Mouse (Mus musculus) midbrain, embryonic 13.5 days (tissue): Measurements from ENCODE around the gene Gnai2. TPM values are rescaled to one million over a fixed set of nuclear protein-coding genes. Genes with fewer than 3 reads are reported as not detected.

Experiments
- ATAC-seq: fragments of 200-750 bp; cut with Nextera tagmentation; 2 replicates; pipeline ENCODE4 v1.8.0; 2017; ENCODE audit warnings: mild to moderate bottlenecking, moderate TSS enrichment, moderate library complexity
- H3K27ac ChIP-seq: fragments of 300-500 bp; sonication (generic); 2 replicates; pipeline ENCODE4 v1.5.1; 2015; ENCODE audit warnings: inconsistent platforms, mild to moderate bottlenecking, moderate library complexity
- H3K27me3 ChIP-seq: fragments of 300-500 bp; sonication (generic); 2 replicates; pipeline ENCODE4 v1.6.1; 2015; ENCODE audit warnings: mild to moderate bottlenecking, inconsistent platforms
- H3K36me3 ChIP-seq: fragments of 300-500 bp; sonication (generic); 2 replicates; pipeline ENCODE4 v1.6.1; 2015; ENCODE audit warnings: mild to moderate bottlenecking, inconsistent platforms
- H3K4me1 ChIP-seq: fragments of 300-500 bp; sonication (generic); replicated peaks from 2 replicates; pipeline ENCODE4 v1.6.1; 2015; ENCODE audit warnings: inconsistent platforms
- H3K4me2 ChIP-seq: fragments of 300-500 bp; sonication (generic); replicated peaks from 2 replicates; pipeline ENCODE4 v1.6.1; 2015; ENCODE audit warnings: moderate library complexity, mild to moderate bottlenecking, inconsistent platforms
- H3K4me3 ChIP-seq: fragments of 300-500 bp; sonication (generic); replicated peaks from 2 replicates; pipeline ENCODE4 v1.5.1; 2015; ENCODE audit warnings: mild to moderate bottlenecking, inconsistent platforms
- H3K9ac ChIP-seq: fragments of 300-500 bp; sonication (generic); replicated peaks from 2 replicates; pipeline ENCODE4 v1.6.1; 2015; ENCODE audit warnings: mild to moderate bottlenecking, inconsistent platforms
- H3K9me3 ChIP-seq: fragments of 300-500 bp; sonication (generic); 2 replicates; pipeline ENCODE4 v1.6.1; 2016; ENCODE audit warnings: mild to moderate bottlenecking, inconsistent platforms
- WGBS: fragments of 180-500 bp; shearing (Covaris S2); methylation state at CpG from one replicate; pipeline ENCODE4 v1.1.7; 2015; 5-methylcytosine and 5-hydroxymethylcytosine counted together
- polyA plus RNA-seq: library from polyadenylated mRNA; unstranded; fragments of >200 nt; fragmentation: Nextera tagmentation; extraction: Ambion mirVana; gene quantifications from 2 replicates; pipeline ENCODE4 v1.2.1, GENCODE M21; 2015

Gnai2 gene
- polyA plus RNA-seq, 1 experiment from 2014 or later = 416 TPM

- WGBS = 7% methylated on average over 33 of the region's 33 CpGs
- peaks cover 42% of the 10 kb centered on the region for H3K36me3 ChIP-seq
- no peaks in the 10 kb centered on the region for H3K9me3 ChIP-seq
- H3K4me2 ChIP-seq = peak overlapping the region; percentile 82
- H3K27me3 ChIP-seq = no peaks in the 10 kb centered on the region
- peak overlapping the region; percentile 30; the same call in 1 of the 2 replicates for H3K27ac ChIP-seq
- no peak for ATAC-seq
- H3K4me1 ChIP-seq = peaks cover 16% of the 10 kb centered on the region
- peak overlapping the region; percentile 65 for H3K9ac ChIP-seq
- peak overlapping the region; percentile 78 for H3K4me3 ChIP-seq
Measured at GRCm38 (mm10) chr9:107587833-107588639, 47.1 kb downstream of the Gnai2 start.

GRCm38 (mm10) chr9:107586974-107587832, 48.0 kb downstream of the Gnai2 start, which contains the start of gene Ifrd2:
TSS of gene Ifrd2 (plus strand) at chr9:107587642.
- Histone ChIP-seq H3K27me3 (no peaks in the 10 kb centered on the region), H3K27ac (peak within 1 kb of the TSS; percentile 30; the same call in 1 of the 2 replicates), H3K4me3 (peak within 1 kb of the TSS; percentile 78), H3K9me3 (no peaks in the 10 kb centered on the region), H3K4me2 (peak within 1 kb of the TSS; percentile 82), H3K4me1 (peaks cover 17% of the 10 kb centered on the region), H3K9ac (peak within 1 kb of the TSS; percentile 65), H3K36me3 (peaks cover 40% of the 10 kb centered on the region)
- WGBS = 14% methylated on average over 46 of the region's 46 CpGs
- peak; percentile 99 for ATAC-seq

- 92% methylated on average over 5 of the region's 5 CpGs for WGBS
- peaks cover 35% of the 10 kb centered on the region for H3K36me3 ChIP-seq
Measured at GRCm38 (mm10) chr9:107586504-107586903, 48.7 kb downstream of the Gnai2 start.

GRCm38 (mm10) chr9:107583174-107583573, 52.0 kb downstream of the Gnai2 start:
- no peaks in the 10 kb centered on the region for H3K9me3 ChIP-seq
- H3K4me2 ChIP-seq = no peak overlapping the region
- H3K4me1 ChIP-seq = peaks cover 41% of the 10 kb centered on the region
- no peak overlapping the region for H3K9ac ChIP-seq
- H3K36me3 ChIP-seq = peaks cover 17% of the 10 kb centered on the region
- H3K4me3 ChIP-seq = no peak overlapping the region
- ATAC-seq = no peak
- H3K27ac ChIP-seq = no peak overlapping the region
- H3K27me3 ChIP-seq = no peaks in the 10 kb centered on the region
- 92% methylated on average over 14 of the region's 14 CpGs for WGBS

More at GRCm38 (mm10) chr9:107586504-107586903, 48.7 kb downstream of the Gnai2 start:
- H3K9me3 ChIP-seq = no peaks in the 10 kb centered on the region
- H3K4me2 ChIP-seq = no peak overlapping the region
- H3K4me3 ChIP-seq = no peak overlapping the region
- H3K27ac ChIP-seq = no peak overlapping the region
- no peak for ATAC-seq
- H3K9ac ChIP-seq = no peak overlapping the region
- H3K4me1 ChIP-seq = peaks cover 24% of the 10 kb centered on the region
- H3K27me3 ChIP-seq = no peaks in the 10 kb centered on the region

GRCm38 (mm10) chr9:107582509-107583062, 52.6 kb downstream of the Gnai2 start:
- ATAC-seq = no peak
- H3K4me3 ChIP-seq = no peak overlapping the region
- no peaks in the 10 kb centered on the region for H3K9me3 ChIP-seq
- 0 out of 2 replicates have a peak overlapping the region, but pooled peaks have one; percentile 32 for H3K9ac ChIP-seq
- H3K4me2 ChIP-seq = 0 out of 2 replicates have a peak overlapping the region, but pooled peaks have one; percentile 0
- H3K27me3 ChIP-seq = no peaks in the 10 kb centered on the region
- peaks cover 17% of the 10 kb centered on the region for H3K36me3 ChIP-seq
- peaks cover 41% of the 10 kb centered on the region for H3K4me1 ChIP-seq
- WGBS = 91% methylated on average over 7 of the region's 7 CpGs
- no peak overlapping the region for H3K27ac ChIP-seq

DNA sequence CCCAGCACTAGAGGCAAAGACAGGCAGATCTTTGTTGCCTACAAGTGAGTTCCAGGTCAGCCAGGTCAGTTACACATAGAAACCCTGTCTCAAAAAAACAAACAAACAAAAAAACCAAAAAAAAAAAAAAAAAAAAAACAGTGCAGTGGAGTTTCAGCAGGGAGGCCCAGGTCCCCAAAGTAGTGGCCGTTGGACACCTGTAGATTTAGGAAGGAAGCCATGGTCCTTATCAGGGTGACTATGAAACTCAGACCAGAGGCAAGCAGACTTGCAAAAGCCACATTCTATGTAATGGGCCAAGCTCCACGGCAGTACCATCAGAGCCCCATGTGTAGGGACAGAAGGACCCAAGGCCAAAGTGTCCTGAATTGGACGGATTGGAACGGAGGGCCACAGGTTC, 53.6 kb downstream of the Gnai2 start:
- Histone ChIP-seq H3K9ac (peak overlapping the region; percentile 78), H3K4me1 (peaks cover 48% of the 10 kb centered on the region), H3K27me3 (no peaks in the 10 kb centered on the region), H3K36me3 (peaks cover 17% of the 10 kb centered on the region), H3K4me3 (peak overlapping the region; percentile 60), H3K4me2 (peak overlapping the region; percentile 97), H3K9me3 (no peaks in the 10 kb centered on the region), H3K27ac (no peak overlapping the region)
- no peak for ATAC-seq
- WGBS = 84% methylated on average over 4 of the region's 4 CpGs

- Histone ChIP-seq H3K4me1 (peaks cover 50% of the 10 kb centered on the region), H3K9ac (peak within 1 kb of the TSS; percentile 78), H3K4me2 (peak within 1 kb of the TSS; percentile 97), H3K4me3 (peak within 1 kb of the TSS; percentile 60), H3K27ac (peak within 1 kb of the TSS; percentile 80), H3K36me3 (peaks cover 17% of the 10 kb centered on the region), H3K9me3 (no peaks in the 10 kb centered on the region), H3K27me3 (no peaks in the 10 kb centered on the region)
- under 1% methylated on average over 32 of the region's 32 CpGs for WGBS
- ATAC-seq = peak; percentile 82
Measured at GRCm38 (mm10) chr9:107580501-107581317, 54.5 kb downstream of the Gnai2 start, which contains the start of gene Hyal3. TSS of gene Hyal3 (plus strand) at chr9:107580818.

GRCm38 (mm10) chr9:107579023-107579900, 55.9 kb downstream of the Gnai2 start:
- no peak for ATAC-seq
- Histone ChIP-seq H3K4me1 (peaks cover 50% of the 10 kb centered on the region), H3K9me3 (no peaks in the 10 kb centered on the region), H3K27ac (no peak overlapping the region), H3K27me3 (no peaks in the 10 kb centered on the region), H3K36me3 (peaks cover 22% of the 10 kb centered on the region), H3K9ac (peak overlapping the region; percentile 1; the same call in 1 of the 2 replicates), H3K4me2 (no peak overlapping the region), H3K4me3 (no peak overlapping the region)
- WGBS = 94% methylated on average over 14 of the region's 14 CpGs

DNA sequence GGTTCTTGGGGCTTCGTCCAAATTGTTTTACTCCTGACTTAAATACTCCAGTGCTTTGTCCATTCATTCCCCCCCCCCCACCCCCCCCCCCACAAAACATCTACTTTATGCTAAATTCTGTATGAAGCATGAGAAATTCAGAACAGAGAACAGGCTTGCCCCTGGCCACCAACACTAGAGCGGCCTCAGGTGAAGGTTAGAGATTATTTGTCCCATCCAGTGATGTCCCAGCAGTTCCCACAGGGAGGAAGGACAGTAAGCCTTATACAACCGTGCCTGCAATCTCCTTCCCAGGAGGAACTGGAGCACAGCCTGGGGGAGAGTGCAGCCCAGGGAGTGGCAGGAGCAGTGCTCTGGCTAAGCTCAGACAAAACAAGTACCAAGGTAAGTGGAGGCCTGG, 56.6 kb downstream of the Gnai2 start, which contains the start of gene Naa80:
Gene Naa80, plus strand, starts transcription at position 301 of the 400 bp plus-strand sequence.
- no peak for ATAC-seq
- Histone ChIP-seq H3K36me3 (peaks cover 22% of the 10 kb centered on the region), H3K27ac (no peak within 1 kb of the TSS), H3K4me2 (no peak within 1 kb of the TSS), H3K4me3 (no peak within 1 kb of the TSS), H3K9ac (peak within 1 kb of the TSS; percentile 1; the same call in 1 of the 2 replicates), H3K27me3 (no peaks in the 10 kb centered on the region), H3K9me3 (no peaks in the 10 kb centered on the region), H3K4me1 (peaks cover 50% of the 10 kb centered on the region)
- 81% methylated on average over 3 of the region's 3 CpGs for WGBS

DNA sequence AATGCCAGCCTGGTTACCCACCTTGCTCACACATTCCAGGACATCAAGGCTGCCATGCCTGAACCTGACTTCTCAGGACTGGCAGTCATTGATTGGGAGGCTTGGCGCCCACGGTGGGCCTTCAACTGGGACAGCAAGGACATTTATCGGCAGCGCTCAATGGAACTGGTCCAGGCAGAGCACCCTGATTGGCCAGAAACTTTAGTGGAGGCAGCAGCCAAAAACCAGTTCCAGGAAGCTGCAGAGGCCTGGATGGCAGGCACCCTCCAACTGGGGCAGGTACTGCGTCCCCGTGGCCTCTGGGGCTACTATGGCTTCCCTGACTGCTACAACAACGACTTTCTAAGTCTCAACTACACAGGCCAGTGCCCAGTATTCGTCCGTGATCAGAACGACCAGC, 57.3 kb downstream of the Gnai2 start:
- Histone ChIP-seq H3K4me2 (no peak overlapping the region), H3K27ac (no peak overlapping the region), H3K4me1 (peaks cover 50% of the 10 kb centered on the region), H3K36me3 (peaks cover 22% of the 10 kb centered on the region), H3K27me3 (no peaks in the 10 kb centered on the region), H3K9me3 (no peaks in the 10 kb centered on the region), H3K9ac (no peak overlapping the region), H3K4me3 (no peak overlapping the region)
- 94% methylated on average over 10 of the region's 10 CpGs for WGBS
- no peak for ATAC-seq
